Mouse (Mus musculus): ENCODE data around the gene Nrm. TPM values are rescaled to one million over a fixed set of nuclear protein-coding genes. Genes with fewer than 3 reads are reported as not detected.
"Not testable (repeated sequence)": the region's sequence is repeated elsewhere in the genome, so short reads cannot be mapped to it uniquely, and the experiment has no call there.

Gene Nrm
- polyA plus RNA-seq, 1 experiment from 2014 or later = 26.9 TPM

- Histone ChIP-seq H3K9me3 (no peaks in the 10 kb centered on the region), H3K4me3 (peak overlapping the region; percentile 96), H3K4me1 (replicated peaks) (peaks cover 60% of the 10 kb centered on the region), H3K4me2 (peak overlapping the region; percentile 92), H3K27me3 (no peaks in the 10 kb centered on the region), H3K9ac (peak overlapping the region; percentile 100), H3K27ac (peak overlapping the region; percentile 99), H3K36me3 (peaks cover 47% of the 10 kb centered on the region)
- ATAC-seq (ENCODE audit: low FRiP score) = peak; percentile 25
- 1% methylated on average over 21 of the region's 25 CpGs for WGBS
Measured at GRCm38 (mm10) chr17:35836991-35837422, 24.1 kb upstream of the Nrm start.

GRCm38 (mm10) chr17:35837487-35837886, 23.6 kb upstream of the Nrm start:
- ATAC-seq (ENCODE audit: low FRiP score) = no peak

DNA sequence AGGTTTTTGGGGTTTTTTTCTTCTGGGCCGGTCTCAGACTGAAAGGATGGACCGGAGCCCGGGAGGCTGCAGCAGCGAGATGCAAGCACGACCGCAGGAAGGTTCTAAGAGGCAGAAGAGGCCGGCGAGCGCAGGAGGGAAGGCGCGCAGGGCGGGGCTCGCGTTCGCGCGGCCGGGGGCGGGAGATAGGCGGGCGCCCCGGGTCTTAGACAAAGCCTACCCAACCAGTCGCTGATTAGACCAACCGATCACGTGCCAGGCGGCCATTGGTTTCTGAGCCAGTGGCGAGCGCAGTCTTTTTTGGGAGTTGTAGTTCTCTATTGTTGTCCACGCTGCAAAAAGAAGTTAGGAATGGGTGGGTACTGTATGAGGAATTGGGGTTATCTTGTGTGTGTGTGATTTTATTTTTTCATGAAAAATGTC, 23.0 kb upstream of the Nrm start, which contains the start of gene Tubb5:
TSS of gene Tubb5 (minus strand) at position 185 of the 423 bp plus-strand sequence.
- Histone ChIP-seq H3K27me3 (no peaks in the 10 kb centered on the region), H3K4me2 (peak within 1 kb of the TSS; percentile 92), H3K36me3 (peaks cover 36% of the 10 kb centered on the region), H3K9me3 (no peaks in the 10 kb centered on the region), H3K4me1 (replicated peaks) (peaks cover 65% of the 10 kb centered on the region), H3K4me3 (peak within 1 kb of the TSS; percentile 96), H3K9ac (peak within 1 kb of the TSS; percentile 100), H3K27ac (peak within 1 kb of the TSS; percentile 99)
- 1% methylated on average over 29 of the region's 29 CpGs for WGBS
- ATAC-seq (ENCODE audit: low FRiP score) = peak; percentile 75

More at GRCm38 (mm10) chr17:35837487-35837886, 23.6 kb upstream of the Nrm start:
- Histone ChIP-seq H3K4me2 (peak overlapping the region; percentile 92), H3K36me3 (peaks cover 42% of the 10 kb centered on the region), H3K4me3 (peak overlapping the region; percentile 96), H3K4me1 (replicated peaks) (peaks cover 65% of the 10 kb centered on the region), H3K9me3 (no peaks in the 10 kb centered on the region), H3K27me3 (no peaks in the 10 kb centered on the region), H3K27ac (peak overlapping the region; percentile 99), H3K9ac (peak overlapping the region; percentile 100)
- WGBS = under 1% methylated on average over 18 of the region's 18 CpGs

GRCm38 (mm10) chr17:35838570-35838969, 22.5 kb upstream of the Nrm start:
- H3K4me1 ChIP-seq (replicated peaks) = peaks cover 61% of the 10 kb centered on the region
- H3K9ac ChIP-seq = peak overlapping the region; percentile 100
- peak overlapping the region; percentile 96 for H3K4me3 ChIP-seq
- WGBS = 3% methylated on average over 5 of the region's 5 CpGs
- peak overlapping the region; percentile 99 for H3K27ac ChIP-seq
- 0 out of 2 replicates have a peak, but pooled peaks have one; percentile 30 for ATAC-seq (ENCODE audit: low FRiP score)
- H3K36me3 ChIP-seq = peaks cover 31% of the 10 kb centered on the region
- H3K4me2 ChIP-seq = peak overlapping the region; percentile 67
- no peaks in the 10 kb centered on the region for H3K27me3 ChIP-seq
- no peaks in the 10 kb centered on the region for H3K9me3 ChIP-seq

- not testable (repeated sequence) for H3K9me3 ChIP-seq; ATAC-seq (ENCODE audit: low FRiP score); H3K27me3 ChIP-seq
- 62% methylated on average over 3 of the region's 3 CpGs for WGBS
- peak overlapping the region; percentile 99 for H3K27ac ChIP-seq
- H3K4me3 ChIP-seq = peak overlapping the region; percentile 96
- H3K36me3 ChIP-seq = peaks cover 27% of the 10 kb centered on the region
- H3K4me1 ChIP-seq (replicated peaks) = peaks cover 57% of the 10 kb centered on the region
- H3K4me2 ChIP-seq = peak overlapping the region; percentile 67
- H3K9ac ChIP-seq = peak overlapping the region; percentile 100
Measured at GRCm38 (mm10) chr17:35839002-35839401, 22.1 kb upstream of the Nrm start.

GRCm38 (mm10) chr17:35840561-35840960, 20.6 kb upstream of the Nrm start:
- no peaks in the 10 kb centered on the region for H3K27me3 ChIP-seq
- no peak for ATAC-seq (ENCODE audit: low FRiP score)
- H3K4me1 ChIP-seq (replicated peaks) = peaks cover 41% of the 10 kb centered on the region
- peaks cover 21% of the 10 kb centered on the region for H3K36me3 ChIP-seq
- peak overlapping the region; percentile 78; the same call in 1 of the 2 replicates for H3K27ac ChIP-seq
- no peaks in the 10 kb centered on the region for H3K9me3 ChIP-seq
- peak overlapping the region; percentile 35 for H3K4me3 ChIP-seq
- H3K4me2 ChIP-seq = peak overlapping the region; percentile 46
- H3K9ac ChIP-seq = 0 out of 2 replicates have a peak overlapping the region, but pooled peaks have one; percentile 39
- 59% methylated on average over 14 of the region's 14 CpGs for WGBS

GRCm38 (mm10) chr17:35841076-35841950, 19.8 kb upstream of the Nrm start, which contains the start of gene Mdc1:
Gene Mdc1, plus strand, starts transcription at chr17:35841515.
- Histone ChIP-seq H3K4me1 (replicated peaks) (peaks cover 34% of the 10 kb centered on the region), H3K27ac (peak within 1 kb of the TSS; percentile 78), H3K9ac (peak within 1 kb of the TSS; percentile 76), H3K4me2 (peak within 1 kb of the TSS; percentile 75), H3K27me3 (no peaks in the 10 kb centered on the region), H3K36me3 (peaks cover 21% of the 10 kb centered on the region), H3K4me3 (peak within 1 kb of the TSS; percentile 60), H3K9me3 (no peaks in the 10 kb centered on the region)
- ATAC-seq (ENCODE audit: low FRiP score) = peak; percentile 92
- WGBS = under 1% methylated on average over 59 of the region's 59 CpGs

DNA sequence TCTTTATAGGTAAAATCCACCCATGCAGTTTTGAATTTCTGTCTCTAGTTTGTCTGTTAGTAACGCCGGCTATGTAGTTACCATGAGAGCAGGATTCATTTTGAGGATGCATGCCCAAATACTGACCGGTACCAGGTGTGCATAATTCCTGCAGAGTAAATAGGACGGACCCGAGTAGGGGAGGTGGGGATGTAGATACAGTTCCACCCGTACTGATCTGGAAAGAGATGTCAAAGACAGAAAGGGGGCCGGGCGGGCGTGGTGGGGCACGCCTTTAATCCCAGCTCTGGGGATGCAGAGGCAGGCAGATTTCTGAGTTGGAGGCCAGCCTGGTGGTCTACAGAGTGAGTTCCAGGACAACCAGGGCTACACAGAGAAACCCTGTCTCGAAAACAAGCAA, 19.1 kb upstream of the Nrm start:
- peaks cover 24% of the 10 kb centered on the region for H3K36me3 ChIP-seq
- 18% methylated on average over 11 of the region's 11 CpGs for WGBS
- H3K4me2 ChIP-seq = peak overlapping the region; percentile 75
- H3K9ac ChIP-seq = peak overlapping the region; percentile 76
- peak overlapping the region; percentile 60 for H3K4me3 ChIP-seq
- H3K27me3 ChIP-seq = no peaks in the 10 kb centered on the region
- peak overlapping the region; percentile 78 for H3K27ac ChIP-seq
- peaks cover 31% of the 10 kb centered on the region for H3K4me1 ChIP-seq (replicated peaks)
- ATAC-seq (ENCODE audit: low FRiP score) = no peak
- no peaks in the 10 kb centered on the region for H3K9me3 ChIP-seq

DNA sequence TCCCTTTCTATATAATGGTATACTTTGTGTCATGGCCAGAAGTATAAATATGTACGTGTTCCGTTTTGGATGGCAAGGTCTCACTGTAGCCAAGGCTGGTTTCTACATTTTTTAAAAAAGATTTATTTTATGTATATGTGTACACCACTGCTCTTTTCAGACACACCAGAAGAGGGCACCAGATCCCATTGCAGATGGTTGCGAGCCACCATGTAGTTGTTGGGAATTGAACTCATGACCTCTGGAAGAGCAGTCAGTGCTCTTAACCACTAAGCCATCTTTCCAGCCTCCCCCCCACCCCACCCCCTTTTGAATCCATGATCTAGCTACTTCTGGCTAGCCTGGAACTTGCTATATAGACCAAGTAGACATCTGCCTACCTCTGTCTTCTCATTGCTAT, 17.6 kb upstream of the Nrm start:
- no peak overlapping the region for H3K4me3 ChIP-seq
- no peak overlapping the region for H3K4me2 ChIP-seq
- no peaks in the 10 kb centered on the region for H3K27me3 ChIP-seq
- no peak overlapping the region for H3K9ac ChIP-seq
- no peak for ATAC-seq (ENCODE audit: low FRiP score)
- H3K27ac ChIP-seq = no peak overlapping the region
- H3K36me3 ChIP-seq = peaks cover 39% of the 10 kb centered on the region
- H3K4me1 ChIP-seq (replicated peaks) = peaks cover 31% of the 10 kb centered on the region
- H3K9me3 ChIP-seq = no peaks in the 10 kb centered on the region
- 96% methylated on average over 3 of the region's 3 CpGs for WGBS

GRCm38 (mm10) chr17:35848112-35848511, 13.0 kb upstream of the Nrm start:
- Histone ChIP-seq H3K9ac (no peak overlapping the region), H3K4me1 (replicated peaks) (no peaks in the 10 kb centered on the region), H3K9me3 (no peaks in the 10 kb centered on the region), H3K27ac (no peak overlapping the region), H3K36me3 (peaks cover 82% of the 10 kb centered on the region), H3K4me3 (no peak overlapping the region), H3K27me3 (no peaks in the 10 kb centered on the region), H3K4me2 (no peak overlapping the region)
- 67% methylated on average over 1 of the region's 1 CpGs for WGBS
- no peak for ATAC-seq (ENCODE audit: low FRiP score)

DNA sequence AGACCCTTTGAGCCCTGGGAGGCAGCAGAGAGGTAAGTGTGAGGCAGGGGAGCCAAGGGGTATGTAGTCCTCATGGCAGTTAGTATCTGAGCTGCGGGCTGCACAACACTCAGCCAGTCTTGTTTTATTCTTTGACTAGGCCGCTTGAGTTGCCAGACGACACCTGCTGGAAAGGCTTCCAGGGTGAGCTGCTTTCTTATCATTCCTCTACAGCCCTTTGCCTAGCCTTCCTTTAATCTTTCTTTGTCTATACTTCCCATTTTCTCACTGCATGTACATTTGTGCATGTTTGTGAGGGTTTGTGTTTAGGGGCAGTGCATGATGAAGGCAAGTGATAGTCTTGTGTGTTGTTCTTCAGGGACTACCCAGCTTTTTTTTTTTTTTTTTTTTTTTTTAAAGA, 10.1 kb upstream of the Nrm start:
- H3K9me3 ChIP-seq = no peaks in the 10 kb centered on the region
- no peak overlapping the region for H3K27ac ChIP-seq
- no peaks in the 10 kb centered on the region for H3K27me3 ChIP-seq
- H3K9ac ChIP-seq = 0 out of 2 replicates have a peak overlapping the region, but pooled peaks have one; percentile 15
- H3K4me1 ChIP-seq (replicated peaks) = no peaks in the 10 kb centered on the region
- ATAC-seq (ENCODE audit: low FRiP score) = no peak
- WGBS = 94% methylated on average over 3 of the region's 3 CpGs
- H3K4me2 ChIP-seq = no peak overlapping the region
- no peak overlapping the region for H3K4me3 ChIP-seq
- H3K36me3 ChIP-seq = peaks cover 88% of the 10 kb centered on the region

DNA sequence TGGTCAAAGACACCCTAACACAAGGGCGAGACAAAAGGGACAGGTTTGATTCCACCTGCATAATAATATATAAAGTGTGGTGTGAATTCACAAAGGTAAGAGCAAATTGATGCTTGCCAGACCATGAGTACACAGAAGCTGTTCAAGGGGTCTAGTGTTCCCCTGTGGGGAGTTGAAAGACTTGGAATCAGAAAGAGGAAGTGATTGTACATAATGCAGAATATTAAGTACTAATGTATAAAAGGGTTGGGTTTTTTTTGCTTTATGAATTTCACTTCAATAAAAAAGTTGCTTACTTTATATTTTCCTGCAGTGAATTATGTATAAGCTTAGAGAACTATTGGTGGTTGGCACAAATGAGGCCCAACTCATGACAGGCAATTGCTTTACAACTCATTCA, 1.7 kb upstream of the Nrm start:
- H3K9ac ChIP-seq = no peak overlapping the region
- no peak overlapping the region for H3K4me2 ChIP-seq
- no peak overlapping the region for H3K4me3 ChIP-seq
- H3K9me3 ChIP-seq = no peaks in the 10 kb centered on the region
- no peaks in the 10 kb centered on the region for H3K27me3 ChIP-seq
- no peak overlapping the region for H3K27ac ChIP-seq
- 93% methylated on average over 1 of the region's 1 CpGs for WGBS
- ATAC-seq (ENCODE audit: low FRiP score) = no peak
- peaks cover 17% of the 10 kb centered on the region for H3K4me1 ChIP-seq (replicated peaks)
- H3K36me3 ChIP-seq = peaks cover 26% of the 10 kb centered on the region
